Mouse (Mus musculus) liver, embryonic 15.5 days (tissue): ENCODE measurements around the gene Ppm1g. TPM values are rescaled to one million over a fixed set of nuclear protein-coding genes. Genes with fewer than 3 reads are reported as not detected.
A peak's percentile ranks its signal among the peaks of the same experiment; 100 is the strongest.

Experiments
- ATAC-seq: fragments of 200-750 bp; cut with Nextera tagmentation; 2 replicates; pipeline ENCODE4 v1.8.0; 2017; ENCODE audit warnings: moderate number of reproducible peaks, mild to moderate bottlenecking, moderate library complexity; ENCODE audit not compliant: insufficient read depth
- H3K27ac ChIP-seq: fragments of 300-500 bp; sonication (generic); replicated peaks from 2 replicates; pipeline ENCODE4 v1.5.1; 2015; ENCODE audit warnings: mild to moderate bottlenecking, inconsistent platforms
- H3K27me3 ChIP-seq: fragments of 300-500 bp; sonication (generic); 2 replicates; pipeline ENCODE4 v1.6.1; 2015; ENCODE audit warnings: mild to moderate bottlenecking, inconsistent platforms
- H3K36me3 ChIP-seq: fragments of 300-500 bp; sonication (generic); replicated peaks from 2 replicates; pipeline ENCODE4 v1.6.1; 2015; ENCODE audit warnings: moderate library complexity, mild to moderate bottlenecking, inconsistent platforms
- H3K4me1 ChIP-seq: fragments of 300-500 bp; sonication (generic); replicated peaks from 2 replicates; pipeline ENCODE4 v1.6.1; 2015; ENCODE audit warnings: inconsistent platforms
- H3K4me2 ChIP-seq: fragments of 300-500 bp; sonication (generic); 2 replicates; pipeline ENCODE4 v1.6.1; 2015; ENCODE audit warnings: moderate library complexity, mild to moderate bottlenecking, inconsistent platforms
- H3K4me3 ChIP-seq: fragments of 300-500 bp; sonication (generic); replicated peaks from 2 replicates; pipeline ENCODE4 v1.5.1; 2015; ENCODE audit warnings: mild to moderate bottlenecking, inconsistent platforms
- H3K9ac ChIP-seq: fragments of 300-500 bp; sonication (generic); 2 replicates; pipeline ENCODE4 v1.6.1; 2015; ENCODE audit warnings: moderate library complexity, mild to moderate bottlenecking, inconsistent platforms
- H3K9me3 ChIP-seq: fragments of 300-500 bp; sonication (generic); replicated peaks from 2 replicates; pipeline ENCODE4 v1.6.1; 2016; ENCODE audit warnings: inconsistent platforms
- WGBS: fragments of 180-500 bp; shearing (Covaris S2); methylation state at CpG from one replicate; pipeline ENCODE4 v1.1.7; 2015; ENCODE audit warnings: mixed read lengths; ENCODE audit not compliant: insufficient replicate concordance; 5-methylcytosine and 5-hydroxymethylcytosine counted together
- polyA plus RNA-seq: library from polyadenylated mRNA; unstranded; fragments of >200 nt; fragmentation: Nextera tagmentation; extraction: Ambion mirVana; gene quantifications from 2 replicates; pipeline ENCODE4 v1.2.1, GENCODE M21; 2015

Ppm1g gene
- polyA plus RNA-seq, 1 experiment from 2014 or later = 110 TPM

DNA sequence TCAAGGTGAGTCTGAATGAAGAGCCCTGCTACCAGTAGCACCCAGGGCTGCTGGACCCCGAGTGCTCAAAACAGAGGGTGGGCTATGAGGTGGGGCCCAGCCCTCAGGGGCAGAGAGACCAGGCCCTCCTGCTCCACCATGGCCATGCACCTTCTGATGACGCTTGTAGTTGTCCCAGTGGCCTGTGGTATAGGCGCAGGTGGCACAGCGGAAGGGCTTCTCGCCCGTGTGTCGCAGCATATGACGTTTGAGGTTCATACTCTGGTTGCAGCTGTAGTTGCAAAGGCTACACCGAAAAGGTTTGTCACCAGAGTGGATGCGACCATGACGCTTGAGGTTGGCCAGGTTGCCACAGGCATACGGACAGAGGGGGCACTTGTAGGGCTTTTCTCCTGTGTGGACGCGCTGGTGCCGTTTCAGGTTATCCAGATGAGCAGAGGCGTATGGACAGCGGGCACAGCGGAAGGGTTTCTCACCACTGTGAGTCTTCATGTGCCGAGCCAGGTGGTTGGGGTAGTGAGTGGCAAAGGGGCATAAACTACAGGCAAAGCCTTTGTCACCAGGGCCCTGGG, 21.1 kb downstream of the Ppm1g start:
- no peak overlapping the region for H3K4me2 ChIP-seq
- no peak overlapping the region for H3K27ac ChIP-seq
- no peaks in the 10 kb centered on the region for H3K27me3 ChIP-seq
- H3K9me3 ChIP-seq = no peaks in the 10 kb centered on the region
- no peak for ATAC-seq
- no peak overlapping the region for H3K9ac ChIP-seq
- 84% methylated on average over 19 of the region's 19 CpGs for WGBS
- no peak overlapping the region for H3K4me3 ChIP-seq
- H3K36me3 ChIP-seq = peaks cover 84% of the 10 kb centered on the region
- peaks cover 36% of the 10 kb centered on the region for H3K4me1 ChIP-seq

DNA sequence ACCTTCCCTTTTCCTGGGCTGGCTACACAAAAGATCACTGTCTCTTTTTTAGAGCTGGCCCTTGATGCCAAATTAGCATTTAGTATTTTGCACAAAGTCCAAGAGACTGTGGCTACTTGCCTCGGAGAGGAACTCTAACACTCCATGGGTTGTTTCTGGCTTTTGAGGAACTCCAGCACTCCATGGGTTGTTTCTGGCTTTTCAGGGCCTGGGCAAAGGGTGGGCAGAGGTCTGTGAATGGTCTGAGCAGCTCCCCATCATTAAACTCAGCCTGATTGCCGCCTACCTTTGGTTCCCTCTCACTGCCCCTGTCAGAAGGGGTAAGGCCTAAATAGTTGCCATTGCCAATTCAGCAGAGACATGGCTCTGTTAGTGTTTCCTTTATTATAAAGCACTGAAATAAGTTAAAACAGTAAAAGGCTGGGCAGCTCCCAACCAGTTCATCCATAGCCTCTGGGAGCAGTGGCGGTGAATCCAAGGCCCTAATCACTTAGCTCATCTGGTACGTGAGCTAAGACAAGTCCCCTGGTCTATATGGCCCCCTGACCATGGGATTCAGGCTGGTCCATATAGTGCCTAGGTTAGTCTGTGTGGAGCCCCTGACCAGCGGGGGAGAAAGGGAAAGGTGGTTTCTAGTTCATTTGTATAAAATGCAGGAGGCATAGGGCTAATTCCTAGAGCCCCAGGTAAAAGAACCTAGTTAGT, 21.7 kb downstream of the Ppm1g start:
- Histone ChIP-seq H3K9ac (no peak overlapping the region), H3K4me2 (no peak overlapping the region), H3K27ac (no peak overlapping the region), H3K27me3 (no peaks in the 10 kb centered on the region), H3K4me3 (no peak overlapping the region), H3K9me3 (no peaks in the 10 kb centered on the region), H3K36me3 (peaks cover 80% of the 10 kb centered on the region), H3K4me1 (peaks cover 42% of the 10 kb centered on the region)
- 82% methylated on average over 5 of the region's 5 CpGs for WGBS
- no peak for ATAC-seq

DNA sequence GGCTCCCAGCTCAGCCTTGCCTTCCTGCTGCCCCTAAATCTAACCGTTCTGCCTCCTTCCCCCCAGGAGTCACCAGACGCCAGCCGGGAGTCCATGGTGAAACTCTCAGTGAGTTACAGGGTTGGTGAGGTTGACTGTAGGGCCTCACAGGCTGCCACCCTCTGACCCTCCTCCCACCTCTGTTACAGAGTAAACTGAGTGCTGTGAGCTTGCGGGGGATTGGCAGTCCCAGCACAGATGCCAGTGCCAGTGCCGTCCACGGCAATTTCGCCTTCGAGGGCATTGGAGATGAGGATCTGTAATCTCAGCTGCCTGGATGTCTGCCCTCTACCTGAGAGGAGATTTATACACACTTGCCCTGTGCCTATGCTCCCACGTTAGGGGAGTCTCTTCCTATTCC, 22.3 kb downstream of the Ppm1g start:
- Histone ChIP-seq H3K4me2 (no peak overlapping the region), H3K4me1 (peaks cover 42% of the 10 kb centered on the region), H3K9me3 (no peaks in the 10 kb centered on the region), H3K4me3 (no peak overlapping the region), H3K9ac (no peak overlapping the region), H3K27ac (no peak overlapping the region), H3K36me3 (peaks cover 74% of the 10 kb centered on the region), H3K27me3 (no peaks in the 10 kb centered on the region)
- WGBS = 78% methylated on average over 9 of the region's 9 CpGs
- ATAC-seq = no peak

- Histone ChIP-seq H3K4me2 (no peak overlapping the region), H3K4me1 (peaks cover 35% of the 10 kb centered on the region), H3K27me3 (no peaks in the 10 kb centered on the region), H3K4me3 (no peak overlapping the region), H3K9me3 (no peaks in the 10 kb centered on the region), H3K27ac (no peak overlapping the region), H3K36me3 (peaks cover 65% of the 10 kb centered on the region), H3K9ac (no peak overlapping the region)
- ATAC-seq = no peak
- 91% methylated on average over 12 of the region's 12 CpGs for WGBS
Observed at GRCm38 (mm10) chr5:31197072-31197471, 23.4 kb downstream of the Ppm1g start.

DNA sequence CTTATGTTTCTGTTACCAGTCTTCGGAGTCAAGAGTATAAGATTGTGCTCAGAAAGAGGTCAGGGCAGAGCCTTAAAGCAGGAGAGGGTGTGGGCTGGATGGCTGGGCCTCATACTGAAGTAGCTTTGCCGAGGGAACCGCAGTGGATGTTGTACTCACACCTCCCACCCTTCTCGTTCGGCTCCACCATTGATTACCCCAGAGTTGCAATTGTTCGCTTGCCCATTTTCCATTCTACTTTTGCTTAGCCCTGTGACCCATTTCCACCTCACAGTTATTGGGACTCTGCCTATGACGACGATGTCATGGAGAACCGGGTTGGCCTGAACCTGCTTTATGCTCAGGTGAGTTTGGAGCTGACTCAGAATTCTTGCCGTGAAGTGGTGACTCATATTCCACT, 24.3 kb downstream of the Ppm1g start:
- no peaks in the 10 kb centered on the region for H3K9me3 ChIP-seq
- H3K27ac ChIP-seq = no peak overlapping the region
- H3K4me1 ChIP-seq = peaks cover 38% of the 10 kb centered on the region
- H3K36me3 ChIP-seq = peaks cover 66% of the 10 kb centered on the region
- H3K9ac ChIP-seq = no peak overlapping the region
- no peaks in the 10 kb centered on the region for H3K27me3 ChIP-seq
- ATAC-seq = no peak
- H3K4me2 ChIP-seq = no peak overlapping the region
- WGBS = 85% methylated on average over 10 of the region's 10 CpGs
- H3K4me3 ChIP-seq = no peak overlapping the region

GRCm38 (mm10) chr5:31195671-31196070, 24.8 kb downstream of the Ppm1g start:
- no peaks in the 10 kb centered on the region for H3K9me3 ChIP-seq
- no peak overlapping the region for H3K27ac ChIP-seq
- H3K9ac ChIP-seq = no peak overlapping the region
- H3K4me1 ChIP-seq = peaks cover 35% of the 10 kb centered on the region
- 79% methylated on average over 4 of the region's 4 CpGs for WGBS
- H3K4me2 ChIP-seq = no peak overlapping the region
- H3K4me3 ChIP-seq = no peak overlapping the region
- H3K27me3 ChIP-seq = no peaks in the 10 kb centered on the region
- no peak for ATAC-seq
- peaks cover 71% of the 10 kb centered on the region for H3K36me3 ChIP-seq

DNA sequence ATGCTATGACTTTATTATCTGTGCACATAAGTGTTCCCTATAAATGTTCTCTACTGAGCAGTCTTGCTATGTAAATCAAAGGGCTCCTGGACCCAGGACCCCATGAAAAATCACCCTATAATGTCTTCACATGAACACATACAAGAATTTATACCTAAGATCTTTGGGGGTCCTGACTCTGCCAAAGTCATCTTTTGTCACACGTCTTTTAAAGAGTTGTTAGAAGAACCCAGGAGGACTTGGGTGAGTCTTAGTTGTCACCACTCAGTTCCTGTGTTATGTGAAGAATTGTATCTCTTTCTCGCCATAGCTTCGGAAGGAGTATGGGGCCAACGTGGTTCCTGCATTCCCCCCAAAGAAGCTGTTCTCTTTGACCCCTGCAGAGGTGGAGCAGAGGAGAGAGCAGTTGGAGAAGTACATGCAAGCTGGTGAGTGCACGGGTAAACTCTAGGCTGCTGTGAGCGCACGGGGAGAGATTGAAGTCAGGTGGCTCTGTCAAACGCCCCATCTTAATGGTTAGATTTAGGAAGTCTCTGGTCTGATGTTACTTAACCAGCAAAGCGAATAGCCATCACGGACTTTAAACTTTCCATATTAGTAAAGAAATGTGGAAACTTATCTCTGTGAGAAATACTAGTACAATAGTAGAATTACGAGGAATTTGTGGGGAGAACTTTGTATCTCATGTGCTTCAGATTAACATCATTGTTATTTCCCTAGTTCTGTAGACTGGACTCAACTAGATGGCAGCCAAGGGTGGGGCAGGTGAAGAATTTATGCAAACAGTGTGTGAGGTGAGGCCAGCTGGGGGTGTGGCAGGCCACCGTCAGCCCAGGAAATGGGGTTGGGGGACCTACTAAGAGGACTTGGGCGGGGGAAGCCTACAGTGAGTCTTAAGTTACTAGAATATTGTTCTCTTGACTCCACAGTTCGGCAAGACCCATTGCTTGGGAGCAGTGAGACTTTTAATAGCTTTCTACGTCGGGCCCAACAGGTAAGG, 25.7 kb downstream of the Ppm1g start:
- no peaks in the 10 kb centered on the region for H3K27me3 ChIP-seq
- H3K9ac ChIP-seq = peak overlapping the region; percentile 85
- H3K36me3 ChIP-seq = peaks cover 71% of the 10 kb centered on the region
- peak overlapping the region; percentile 79 for H3K4me2 ChIP-seq
- 0 out of 2 replicates have a peak overlapping the region, but pooled peaks have one; percentile 91 for H3K27ac ChIP-seq
- WGBS = 83% methylated on average over 16 of the region's 16 CpGs
- peaks cover 30% of the 10 kb centered on the region for H3K4me1 ChIP-seq
- ATAC-seq = no peak
- no peaks in the 10 kb centered on the region for H3K9me3 ChIP-seq
- H3K4me3 ChIP-seq = peak overlapping the region; percentile 84

DNA sequence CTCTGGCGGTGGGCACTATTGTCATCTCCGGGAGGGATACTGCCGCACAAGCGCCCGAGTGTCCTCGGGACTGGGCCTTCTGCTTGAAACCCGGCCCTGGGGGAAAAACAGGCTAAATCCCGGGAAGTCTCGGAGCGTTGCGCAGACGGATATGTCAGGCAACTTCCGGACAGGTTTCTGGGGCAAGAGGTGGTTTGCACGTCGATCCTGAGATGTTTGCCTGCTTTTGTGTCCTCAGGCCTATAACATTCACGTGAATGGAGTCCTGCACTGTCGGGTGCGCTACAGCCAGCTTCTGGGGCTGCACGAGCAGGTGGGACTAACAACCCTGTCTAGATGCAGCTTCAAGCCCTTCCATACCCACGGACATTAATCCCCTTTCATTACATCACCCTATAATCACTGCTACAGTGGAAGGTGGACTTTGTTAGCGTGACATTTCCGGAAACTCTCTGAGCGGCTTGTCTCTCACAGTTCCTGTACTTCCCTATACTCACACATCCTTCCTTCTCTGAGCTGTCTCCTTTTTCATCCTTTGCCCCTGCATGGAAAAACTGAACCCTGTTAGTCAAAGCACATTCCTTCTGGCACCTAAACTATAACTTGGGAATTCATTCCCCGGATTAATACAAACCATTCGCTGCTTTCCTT, 26.7 kb downstream of the Ppm1g start:
- H3K27me3 ChIP-seq = no peaks in the 10 kb centered on the region
- peak overlapping the region; percentile 85 for H3K9ac ChIP-seq
- 5% methylated on average over 25 of the region's 25 CpGs for WGBS
- H3K4me3 ChIP-seq = peak overlapping the region; percentile 84
- H3K36me3 ChIP-seq = peaks cover 70% of the 10 kb centered on the region
- H3K9me3 ChIP-seq = no peaks in the 10 kb centered on the region
- peak overlapping the region; percentile 91 for H3K27ac ChIP-seq
- no peak for ATAC-seq
- H3K4me2 ChIP-seq = peak overlapping the region; percentile 79
- peaks cover 30% of the 10 kb centered on the region for H3K4me1 ChIP-seq

- WGBS = under 1% methylated on average over 48 of the region's 48 CpGs
- peak; percentile 95 for ATAC-seq
- H3K27me3 ChIP-seq = no peaks in the 10 kb centered on the region
- H3K4me3 ChIP-seq = peak within 1 kb of the TSS; percentile 84
- peak within 1 kb of the TSS; percentile 91 for H3K27ac ChIP-seq
- no peaks in the 10 kb centered on the region for H3K9me3 ChIP-seq
- peak within 1 kb of the TSS; percentile 85 for H3K9ac ChIP-seq
- H3K4me2 ChIP-seq = peak within 1 kb of the TSS; percentile 79
- H3K4me1 ChIP-seq = peaks cover 26% of the 10 kb centered on the region
- peaks cover 70% of the 10 kb centered on the region for H3K36me3 ChIP-seq
Observed at GRCm38 (mm10) chr5:31192939-31193630, 27.4 kb downstream of the Ppm1g start, which contains the start of the genes Snx17 and Eif2b4. Gene Snx17 (plus strand): TSS chr5:31193227. Gene Eif2b4 (minus strand): TSS chr5:31193430.
